Mouse (Mus musculus): Measurements from ENCODE around the gene Snx11.

- TF ChIP-seq CTCF (IDR thresholded peaks at IDR 0.05; ENCODE audit: low read depth), result no peak
- no peak for TF ChIP-seq EP300 (IDR thresholded peaks at IDR 0.05; ENCODE audit: low read depth)
These were observed 13.3 kb upstream of the Snx11 start for GRCm38 (mm10) chr11:96790681-96791080.
